Mouse (Mus musculus): ENCODE data around the gene Capn13. TPM values are rescaled to one million over a fixed set of nuclear protein-coding genes. Genes with fewer than 3 reads are reported as not detected.

Capn13 gene
- polyA plus RNA-seq, 1 experiment from 2014 or later: 0.05 TPM

GRCm38 (mm10) chr17:73390191-73391089, 10.2 kb downstream of the Capn13 start:
- Histone ChIP-seq H3K27ac (no peak overlapping the region), H3K36me3 (no peaks in the 10 kb centered on the region), H3K9ac (no peak overlapping the region), H3K4me3 (no peak overlapping the region), H3K4me1 (replicated peaks) (peaks cover 9% of the 10 kb centered on the region), H3K27me3 (no peaks in the 10 kb centered on the region), H3K9me3 (replicated peaks) (no peaks in the 10 kb centered on the region), H3K4me2 (no peak overlapping the region)
- no peak for ATAC-seq (replicated peaks; ENCODE audit: insufficient number of reproducible peaks, insufficient read depth, low FRiP score, low read depth)
- 73% methylated on average over 7 of the region's 7 CpGs for WGBS

- Histone ChIP-seq H3K9ac (no peak overlapping the region), H3K27ac (no peak overlapping the region), H3K9me3 (replicated peaks) (no peaks in the 10 kb centered on the region), H3K27me3 (no peaks in the 10 kb centered on the region), H3K4me1 (replicated peaks) (peaks cover 9% of the 10 kb centered on the region), H3K4me3 (no peak overlapping the region), H3K4me2 (no peak overlapping the region), H3K36me3 (no peaks in the 10 kb centered on the region)
- WGBS: 85% methylated on average over 3 of the region's 3 CpGs
- ATAC-seq (replicated peaks; ENCODE audit: insufficient number of reproducible peaks, insufficient read depth, low FRiP score, low read depth): no peak
Measured at GRCm38 (mm10) chr17:73389336-73389735, 11.3 kb downstream of the Capn13 start.

- WGBS: 54% methylated on average over 2 of the region's 2 CpGs
- H3K9me3 ChIP-seq (replicated peaks): no peaks in the 10 kb centered on the region
- no peaks in the 10 kb centered on the region for H3K27me3 ChIP-seq
- no peaks in the 10 kb centered on the region for H3K36me3 ChIP-seq
- no peak overlapping the region for H3K27ac ChIP-seq
- H3K9ac ChIP-seq: no peak overlapping the region
- H3K4me1 ChIP-seq (replicated peaks): peaks cover 2% of the 10 kb centered on the region
- no peak for ATAC-seq (replicated peaks; ENCODE audit: insufficient number of reproducible peaks, insufficient read depth, low FRiP score, low read depth)
- no peak overlapping the region for H3K4me2 ChIP-seq
- H3K4me3 ChIP-seq: no peak overlapping the region
Measured at GRCm38 (mm10) chr17:73386581-73386980, 14.1 kb downstream of the Capn13 start.

- no peak overlapping the region for H3K9ac ChIP-seq
- no peak overlapping the region for H3K27ac ChIP-seq
- H3K4me1 ChIP-seq (replicated peaks): no peaks in the 10 kb centered on the region
- no peaks in the 10 kb centered on the region for H3K27me3 ChIP-seq
- no peak overlapping the region for H3K4me2 ChIP-seq
- no peak for ATAC-seq (replicated peaks; ENCODE audit: insufficient number of reproducible peaks, insufficient read depth, low FRiP score, low read depth)
- WGBS: 57% methylated on average over 3 of the region's 3 CpGs
- no peaks in the 10 kb centered on the region for H3K9me3 ChIP-seq (replicated peaks)
- no peaks in the 10 kb centered on the region for H3K36me3 ChIP-seq
- H3K4me3 ChIP-seq: no peak overlapping the region
Measured at GRCm38 (mm10) chr17:73385940-73386339, 14.7 kb downstream of the Capn13 start.

GRCm38 (mm10) chr17:73382327-73383014, 18.2 kb downstream of the Capn13 start:
- Histone ChIP-seq H3K4me3 (no peak overlapping the region), H3K9me3 (replicated peaks) (no peaks in the 10 kb centered on the region), H3K9ac (no peak overlapping the region), H3K27me3 (no peaks in the 10 kb centered on the region), H3K4me2 (no peak overlapping the region), H3K36me3 (no peaks in the 10 kb centered on the region), H3K4me1 (replicated peaks) (no peaks in the 10 kb centered on the region), H3K27ac (no peak overlapping the region)
- 73% methylated on average over 9 of the region's 9 CpGs for WGBS
- ATAC-seq (replicated peaks; ENCODE audit: insufficient number of reproducible peaks, insufficient read depth, low FRiP score, low read depth): no peak

- H3K9ac ChIP-seq: no peak overlapping the region
- no peak overlapping the region for H3K27ac ChIP-seq
- no peaks in the 10 kb centered on the region for H3K9me3 ChIP-seq (replicated peaks)
- no peaks in the 10 kb centered on the region for H3K36me3 ChIP-seq
- no peak overlapping the region for H3K4me2 ChIP-seq
- no peaks in the 10 kb centered on the region for H3K27me3 ChIP-seq
- WGBS: 90% methylated on average over 3 of the region's 3 CpGs
- no peak for ATAC-seq (replicated peaks; ENCODE audit: insufficient number of reproducible peaks, insufficient read depth, low FRiP score, low read depth)
- no peaks in the 10 kb centered on the region for H3K4me1 ChIP-seq (replicated peaks)
- H3K4me3 ChIP-seq: no peak overlapping the region
Measured at GRCm38 (mm10) chr17:73381681-73382080, 19.0 kb downstream of the Capn13 start.

- no peak overlapping the region for H3K4me3 ChIP-seq
- no peak overlapping the region for H3K4me2 ChIP-seq
- no peak overlapping the region for H3K27ac ChIP-seq
- H3K4me1 ChIP-seq (replicated peaks): no peaks in the 10 kb centered on the region
- 61% methylated on average over 7 of the region's 7 CpGs for WGBS
- no peak for ATAC-seq (replicated peaks; ENCODE audit: insufficient number of reproducible peaks, insufficient read depth, low FRiP score, low read depth)
- H3K9me3 ChIP-seq (replicated peaks): no peaks in the 10 kb centered on the region
- H3K9ac ChIP-seq: no peak overlapping the region
- no peaks in the 10 kb centered on the region for H3K27me3 ChIP-seq
- no peaks in the 10 kb centered on the region for H3K36me3 ChIP-seq
Measured at GRCm38 (mm10) chr17:73377778-73378484, 22.7 kb downstream of the Capn13 start.

GRCm38 (mm10) chr17:73367334-73367733, 33.3 kb downstream of the Capn13 start:
- no peaks in the 10 kb centered on the region for H3K9me3 ChIP-seq (replicated peaks)
- no peak overlapping the region for H3K27ac ChIP-seq
- WGBS: 78% methylated on average over 3 of the region's 3 CpGs
- no peak overlapping the region for H3K4me2 ChIP-seq
- no peak overlapping the region for H3K9ac ChIP-seq
- no peak overlapping the region for H3K4me3 ChIP-seq
- H3K4me1 ChIP-seq (replicated peaks): no peaks in the 10 kb centered on the region
- no peak for ATAC-seq (replicated peaks; ENCODE audit: insufficient number of reproducible peaks, insufficient read depth, low FRiP score, low read depth)
- no peaks in the 10 kb centered on the region for H3K27me3 ChIP-seq
- H3K36me3 ChIP-seq: no peaks in the 10 kb centered on the region

- Histone ChIP-seq H3K4me1 (replicated peaks) (no peaks in the 10 kb centered on the region), H3K27ac (no peak overlapping the region), H3K9me3 (replicated peaks) (no peaks in the 10 kb centered on the region), H3K4me3 (no peak overlapping the region), H3K27me3 (no peaks in the 10 kb centered on the region), H3K36me3 (no peaks in the 10 kb centered on the region), H3K4me2 (no peak overlapping the region), H3K9ac (no peak overlapping the region)
- ATAC-seq (replicated peaks; ENCODE audit: insufficient number of reproducible peaks, insufficient read depth, low FRiP score, low read depth): no peak
- WGBS: 70% methylated on average over 5 of the region's 5 CpGs
Measured at GRCm38 (mm10) chr17:73361054-73361453, 39.6 kb downstream of the Capn13 start.

GRCm38 (mm10) chr17:73343632-73344390, 56.9 kb downstream of the Capn13 start:
- no peak overlapping the region for H3K4me2 ChIP-seq
- no peak for ATAC-seq (replicated peaks; ENCODE audit: insufficient number of reproducible peaks, insufficient read depth, low FRiP score, low read depth)
- H3K27me3 ChIP-seq: no peaks in the 10 kb centered on the region
- WGBS: 76% methylated on average over 6 of the region's 6 CpGs
- H3K9ac ChIP-seq: no peak overlapping the region
- H3K9me3 ChIP-seq (replicated peaks): no peaks in the 10 kb centered on the region
- H3K4me3 ChIP-seq: no peak overlapping the region
- no peak overlapping the region for H3K27ac ChIP-seq
- H3K4me1 ChIP-seq (replicated peaks): no peaks in the 10 kb centered on the region
- H3K36me3 ChIP-seq: no peaks in the 10 kb centered on the region

GRCm38 (mm10) chr17:73342673-73343072, 58.0 kb downstream of the Capn13 start:
- no peak for ATAC-seq (replicated peaks; ENCODE audit: insufficient number of reproducible peaks, insufficient read depth, low FRiP score, low read depth)
- H3K4me1 ChIP-seq (replicated peaks): no peaks in the 10 kb centered on the region
- no peaks in the 10 kb centered on the region for H3K9me3 ChIP-seq (replicated peaks)
- H3K4me2 ChIP-seq: no peak overlapping the region
- 78% methylated on average over 14 of the region's 14 CpGs for WGBS
- no peak overlapping the region for H3K9ac ChIP-seq
- H3K27me3 ChIP-seq: no peaks in the 10 kb centered on the region
- H3K36me3 ChIP-seq: no peaks in the 10 kb centered on the region
- no peak overlapping the region for H3K4me3 ChIP-seq
- no peak overlapping the region for H3K27ac ChIP-seq
